Mouse (Mus musculus) liver, embryonic 14.5 days (tissue): ENCODE results near the gene Sgcg.

Experiments used
- CTCF ChIP-seq: IDR thresholded peaks from 2 replicates; pipeline ENCODE4 v1.5.1; 2016; ENCODE audit warnings: antibody characterized with exemption, low read depth, control low read depth
- EP300 ChIP-seq: IDR thresholded peaks from 2 replicates; pipeline ENCODE4 v1.6.1; 2016; ENCODE audit warnings: antibody characterized with exemption, low read depth

DNA sequence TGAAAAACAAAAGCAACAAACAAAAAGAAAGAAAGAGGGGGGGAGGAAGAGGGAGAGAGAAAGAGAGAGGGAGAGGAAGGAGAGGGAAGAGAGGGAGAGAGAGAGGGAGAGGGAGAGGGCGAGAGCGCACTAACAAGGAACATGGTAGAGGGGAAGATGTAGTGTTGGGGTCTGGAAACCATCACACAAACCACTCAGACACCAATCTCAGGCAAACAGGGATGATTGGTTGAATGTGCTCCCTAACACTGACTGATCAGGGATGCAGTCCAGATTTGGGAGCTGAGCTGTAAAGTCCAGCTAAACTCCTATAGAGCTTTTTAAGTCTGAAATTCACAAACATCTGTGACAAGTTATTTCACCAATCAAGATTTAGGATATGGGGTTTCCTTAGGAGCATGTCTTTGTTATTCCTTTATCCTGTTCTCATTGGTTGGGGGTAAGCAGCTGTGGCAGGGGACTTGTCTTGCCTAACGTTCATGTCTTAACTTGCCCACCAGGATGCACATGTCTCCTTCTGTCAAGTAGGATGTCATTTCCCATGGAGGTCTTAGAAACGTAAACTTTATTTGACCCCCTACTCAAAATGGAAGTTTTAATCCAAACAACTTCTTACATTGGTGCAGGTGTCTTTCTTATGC lies 45.8 kb upstream of the Sgcg start:
- TF ChIP-seq CTCF (no peak), EP300 (no peak)
